Mouse (Mus musculus) left cerebral cortex, postnatal 36 days (tissue): ENCODE data around the gene Pde6d. TPM values are rescaled to one million over a fixed set of nuclear protein-coding genes. Genes with fewer than 3 reads are reported as not detected.
A peak's percentile ranks its signal among the peaks of the same experiment; 100 is the strongest.
"Not testable (repeated sequence)": the region's sequence is repeated elsewhere in the genome, so short reads cannot be mapped to it uniquely, and the experiment has no call there.

Experiments
- DNase-seq, 2 experiments: peaks; one replicate each; pipeline ENCODE4 v3.0.0; 2021 to 2022; ENCODE audit warnings: low spot score in 2 of 2, mixed read lengths in 1 of 2
- intact Hi-C: fragments of 180-260 bp; cut with DNase I; formaldehyde crosslinking; loops from one replicate; pipeline ENCODE4 v1.15.1; 2025
- total RNA-seq, 2 experiments: library from RNA; stranded (reverse); gene quantifications; 2 replicates each; pipeline ENCODE4 v1.2.3; 2021

Gene Pde6d
- total RNA-seq, 2 experiments from 2014 or later = 53.3 to 62.6 TPM

- intact Hi-C loops = loop anchor here (1.0 kb wide), 1 partner anchor 88 kb away; no protein-coding TSS in a partner anchor
- DNase-seq = peak; percentile 57
These were observed 53.8 kb downstream of the Pde6d start for GRCm38 (mm10) chr1:86528571-86529180.

DNA sequence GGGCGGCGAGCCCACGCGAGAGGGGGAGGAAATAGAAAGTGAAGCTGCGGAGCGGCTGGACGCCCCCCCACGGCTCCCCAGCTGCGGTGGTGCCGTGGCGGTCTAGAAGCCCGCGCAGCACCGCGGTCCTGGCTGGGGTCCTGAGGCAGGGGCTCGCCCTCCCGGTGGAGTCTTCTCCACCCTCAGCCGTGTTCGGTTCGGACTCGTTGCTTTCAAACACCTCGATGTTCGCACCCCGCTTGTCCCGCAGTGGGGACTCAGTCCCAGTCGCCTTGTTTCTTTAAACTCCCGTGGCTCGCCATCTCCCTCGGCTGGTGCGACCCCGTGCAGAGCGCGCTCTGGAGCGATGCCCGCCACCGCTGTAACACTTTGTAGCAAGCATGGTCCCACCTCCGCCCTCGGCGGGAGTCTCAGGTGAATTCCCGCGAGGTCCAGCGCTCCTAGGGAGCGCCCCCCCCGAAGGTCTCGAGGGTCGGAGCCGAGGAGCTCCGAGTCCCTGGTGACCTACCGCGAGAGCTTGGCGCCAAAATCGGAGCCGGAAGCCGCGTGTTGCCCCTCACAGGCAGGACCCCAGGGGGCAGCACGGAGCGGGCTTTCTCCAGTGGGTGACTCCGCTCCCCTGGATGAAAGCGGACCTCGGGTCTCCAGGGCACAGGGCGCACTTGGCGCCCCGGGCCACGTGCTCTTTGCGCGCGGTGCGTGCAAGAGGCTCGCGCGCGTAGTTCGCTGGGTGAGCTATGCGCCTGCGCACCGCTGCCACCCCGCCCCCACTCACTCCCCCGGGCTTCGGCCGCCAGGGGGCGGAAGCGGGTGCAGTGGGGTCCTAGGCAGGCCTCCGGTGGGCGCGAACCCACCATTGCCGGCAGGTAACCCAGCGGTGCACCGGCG, 54.6 kb downstream of the Pde6d start:
- DNase-seq = peak; percentile 91 to 94
- intact Hi-C loops = loop anchor here (1.0 kb wide), 1 partner anchor 88 kb away; no protein-coding TSS in a partner anchor

DNA sequence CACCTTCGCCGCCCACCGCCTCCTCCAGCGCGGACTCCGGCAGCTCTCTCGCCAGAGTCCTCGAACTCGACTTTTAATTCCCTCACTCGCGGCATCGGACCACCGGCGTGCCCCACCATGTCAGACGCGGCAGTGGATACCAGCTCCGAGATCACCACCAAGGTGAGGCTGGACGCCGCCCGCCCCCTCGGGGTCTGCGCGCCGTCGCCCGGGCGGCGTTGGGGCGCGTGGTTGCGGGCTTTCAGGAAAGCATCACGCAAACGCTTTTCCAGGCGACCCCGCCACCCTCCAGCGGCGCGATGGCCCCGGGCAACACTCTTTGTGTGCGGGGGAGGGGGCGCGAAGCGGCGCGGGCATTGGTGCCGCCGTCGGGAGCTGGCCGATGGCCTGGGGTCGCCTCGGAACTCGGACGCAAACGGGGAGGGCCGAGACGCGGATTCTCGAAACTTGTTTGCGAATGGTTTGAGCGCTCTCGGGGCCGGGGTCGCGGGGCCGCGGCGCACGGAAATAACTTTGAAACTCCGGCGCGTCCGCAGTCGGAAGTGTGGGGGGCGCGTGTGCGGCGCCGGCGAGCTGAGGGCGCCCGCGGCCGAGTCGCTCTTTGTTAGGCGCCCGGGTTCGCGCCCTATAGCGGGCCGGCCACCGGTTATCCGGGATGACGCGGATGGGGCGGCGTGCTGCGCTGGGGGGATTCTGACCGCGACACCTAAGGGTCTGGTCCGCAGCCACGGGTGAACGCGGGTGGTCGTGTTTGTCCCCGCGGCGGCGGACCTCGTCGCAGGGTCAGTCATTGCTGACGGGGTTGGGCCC, 55.4 kb downstream of the Pde6d start:
- intact Hi-C loops = loop anchor here (1.0 kb wide), 1 partner anchor 23 kb away; no protein-coding TSS in a partner anchor
- DNase-seq = peak in 1 of 2 experiments; percentile 22

DNA sequence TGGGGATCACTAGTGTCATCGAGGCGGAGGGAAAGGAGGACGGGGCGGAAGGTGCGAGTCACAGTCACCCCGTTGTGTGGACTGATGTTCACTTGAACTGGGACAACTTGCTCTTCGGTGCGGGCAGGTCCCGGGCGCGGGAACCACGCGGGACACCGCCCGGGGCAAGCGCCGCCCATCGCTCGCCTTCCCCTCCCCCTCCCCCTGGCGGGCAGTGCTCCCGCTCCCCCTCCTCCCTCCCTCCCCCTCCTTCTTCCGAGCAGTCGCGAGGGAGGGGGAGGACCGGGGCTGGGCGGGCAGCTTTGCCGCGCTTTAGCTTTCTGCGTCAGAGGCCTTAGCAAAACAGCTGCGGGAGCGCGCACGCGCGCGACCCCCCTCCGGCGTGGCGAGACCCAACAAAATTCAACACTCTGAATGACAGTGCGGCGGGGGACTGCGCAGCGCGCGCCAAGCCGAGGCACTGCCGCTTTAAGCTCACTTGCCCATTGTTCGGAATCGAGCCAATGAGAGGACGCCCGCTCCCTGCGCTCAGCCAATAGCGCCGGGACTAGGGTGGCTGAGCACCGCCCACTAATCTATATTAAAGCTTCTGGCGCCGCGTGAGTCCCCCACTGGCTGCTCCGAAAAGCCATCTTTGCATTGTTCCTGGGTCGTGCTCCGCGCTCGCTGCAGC, 56.2 kb downstream of the Pde6d start, which contains the start of gene Ptma:
Ptma (plus strand) TSS at position 611 of the 673 bp plus-strand sequence.
- intact Hi-C loops = loop anchor here (1.0 kb wide), 1 partner anchor 22 kb away; no protein-coding TSS in a partner anchor
- peak; percentile 98 to 99 for DNase-seq

- DNase-seq = peak; percentile 79
- intact Hi-C loops = loop anchor here (1.0 kb wide), 2 partner anchors 21 to 38 kb away; no protein-coding TSS in a partner anchor
These were observed 56.8 kb downstream of the Pde6d start for GRCm38 (mm10) chr1:86525499-86526115.

GRCm38 (mm10) chr1:86524619-86525498, 57.6 kb downstream of the Pde6d start:
- DNase-seq = peak; percentile 98 to 100
- intact Hi-C loops = loop anchor here (1.0 kb wide), 1 partner anchor 38 kb away; no protein-coding TSS in a partner anchor

GRCm38 (mm10) chr1:86523776-86524618, 58.4 kb downstream of the Pde6d start:
- DNase-seq = no peak
- intact Hi-C loops = no loop called here

GRCm38 (mm10) chr1:86522286-86522871, 60.0 kb downstream of the Pde6d start:
- no peak for DNase-seq
- intact Hi-C loops = no loop called here

DNA sequence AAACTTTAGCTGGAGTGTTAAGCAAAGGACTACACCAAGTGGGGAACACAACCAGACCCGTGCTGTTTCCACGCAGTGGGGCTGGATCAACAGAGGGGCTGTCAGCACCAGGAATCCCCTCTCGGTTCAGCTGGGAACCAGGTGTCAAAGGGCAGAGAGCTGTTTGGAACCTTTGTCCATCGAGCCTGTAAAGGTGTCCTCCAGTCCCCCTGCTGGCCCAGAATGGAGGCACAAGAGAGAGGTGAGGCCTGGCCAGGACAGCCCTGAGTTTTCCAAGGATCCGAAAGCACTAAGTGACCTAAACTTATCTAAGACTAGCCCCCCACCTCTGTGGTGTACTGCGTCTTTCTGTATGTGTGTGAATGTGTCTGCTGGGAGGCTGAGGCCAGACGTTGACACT, 62.1 kb downstream of the Pde6d start:
- intact Hi-C loops = no loop called here
- DNase-seq = no peak

DNA sequence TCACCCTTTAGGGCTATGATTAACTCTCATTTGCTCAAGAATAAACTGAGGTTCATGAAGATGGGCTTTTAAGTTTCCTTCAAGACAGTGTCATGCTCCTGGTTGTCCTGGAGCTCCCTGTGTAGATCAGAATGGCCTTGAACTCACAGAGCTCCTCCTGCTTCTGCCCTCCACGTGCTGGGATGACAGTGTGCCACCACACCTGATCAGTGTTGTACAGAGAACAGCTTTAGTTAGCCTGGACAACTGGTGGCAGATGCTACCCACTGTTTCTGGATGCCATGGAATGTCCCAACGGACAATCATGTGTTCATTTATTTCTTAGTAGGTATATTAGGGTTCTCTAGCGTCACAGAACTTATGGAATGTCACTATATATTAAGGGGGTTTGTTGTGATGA, 65.4 kb downstream of the Pde6d start:
- intact Hi-C loops = no loop called here
- no peak for DNase-seq

DNA sequence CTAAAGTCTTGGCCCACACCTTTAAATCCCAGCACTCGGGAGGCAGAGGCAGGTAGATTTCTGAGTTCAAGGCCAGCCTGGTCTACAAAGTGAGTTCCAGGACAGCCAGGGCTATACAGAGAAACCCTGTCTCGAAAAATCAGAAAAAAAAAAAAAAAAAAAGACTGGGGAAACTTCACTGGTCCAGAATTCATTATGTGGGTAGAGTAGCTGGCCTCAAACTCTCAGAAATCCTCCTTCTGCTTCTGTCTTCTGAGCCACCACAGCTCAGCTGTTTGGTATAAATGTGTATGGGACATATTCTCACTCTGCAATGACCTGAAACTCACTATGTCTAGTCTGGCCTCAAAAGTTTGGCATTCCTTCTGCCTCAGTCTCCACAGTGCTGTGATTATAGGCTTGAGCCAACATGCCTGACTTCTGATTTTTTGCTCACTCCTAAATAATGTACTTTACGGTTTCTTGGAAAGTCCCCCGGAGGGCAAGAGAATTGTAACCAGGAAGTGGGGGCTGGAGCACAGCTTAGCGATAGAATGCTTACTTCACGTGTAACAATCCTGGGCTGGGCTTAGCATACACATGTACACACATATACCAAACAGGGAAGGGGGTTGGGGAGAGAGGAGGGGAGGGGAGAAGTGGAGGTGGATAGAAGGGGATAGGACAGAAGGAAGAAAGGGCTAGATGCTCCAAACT, 66.6 kb downstream of the Pde6d start:
- intact Hi-C loops = no loop called here
- DNase-seq = no peak

GRCm38 (mm10) chr1:86513031-86513430, 69.4 kb downstream of the Pde6d start:
- intact Hi-C loops, DNase-seq: not testable (repeated sequence)

GRCm38 (mm10) chr1:86512154-86512720, 70.2 kb downstream of the Pde6d start:
- intact Hi-C loops = no loop called here
- DNase-seq = no peak

- intact Hi-C loops = no loop called here
- no peak for DNase-seq
These were observed 71.6 kb downstream of the Pde6d start for GRCm38 (mm10) chr1:86510676-86511441.

DNA sequence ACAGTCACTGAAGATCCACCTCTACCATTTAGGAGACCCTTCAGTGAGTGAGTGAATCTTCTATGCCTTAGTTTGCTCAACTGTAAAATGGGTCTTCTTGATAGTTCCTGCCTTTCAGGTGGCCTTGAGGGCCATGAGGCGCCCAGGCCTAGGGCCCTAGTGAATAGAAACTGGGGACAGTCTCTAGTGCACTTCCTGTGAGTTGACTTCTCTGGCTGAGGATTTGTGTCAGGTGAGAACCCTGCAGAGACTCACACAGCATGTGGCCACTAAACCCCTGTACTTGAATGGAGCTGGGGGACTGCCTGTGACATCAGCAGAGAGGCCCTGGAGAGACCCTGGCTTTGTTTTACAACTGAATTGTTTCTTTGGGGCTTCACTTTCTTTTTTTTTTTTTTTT, 72.2 kb downstream of the Pde6d start:
- DNase-seq = no peak
- intact Hi-C loops = no loop called here
